Mouse (Mus musculus) MEL (cell line): Measurements from ENCODE around the gene Tbc1d8b. TPM values are rescaled to one million over a fixed set of nuclear protein-coding genes. Genes with fewer than 3 reads are reported as not detected.
A peak's percentile ranks its signal among the peaks of the same experiment; 100 is the strongest.

ENCODE experiments used
- DNase-seq: peaks from one replicate; pipeline ENCODE4 v3.0.0; 2011; ENCODE audit warnings: low read depth, low spot score
- H3K27ac ChIP-seq: 2 replicates; pipeline ENCODE4 v1.5.1; 2012; ENCODE audit warnings: low read depth, mild to moderate bottlenecking, control low read depth, low read length, moderate library complexity; ENCODE audit not compliant: control insufficient read depth
- H3K27me3 ChIP-seq, 2 experiments: fragments of 150-350 bp in 1 of 2; sonication (generic) in 1 of 2; 2 replicates each; pipeline ENCODE4 v1.6.1; 2012; ENCODE audit warnings: low read length in 2 of 2, mild to moderate bottlenecking in 2 of 2, improper control_type of control experiment in 1 of 2, moderate library complexity in 1 of 2; ENCODE audit not compliant: insufficient read depth in 2 of 2, control insufficient read depth in 1 of 2
- H3K36me3 ChIP-seq, 2 experiments: 2 replicates each; pipeline ENCODE4 v1.6.1; 2012 to 2014; ENCODE audit warnings: low read length in 2 of 2, improper control_type of control experiment in 1 of 2, inconsistent platforms in 1 of 2, mild to moderate bottlenecking in 1 of 2; ENCODE audit not compliant: insufficient read depth in 2 of 2, control insufficient read depth in 1 of 2
- H3K4me1 ChIP-seq, 2 experiments: fragments of 150-350 bp in 1 of 2; sonication (generic) in 1 of 2; 2 replicates each; pipeline ENCODE4 v1.6.1; 2012; ENCODE audit warnings: low read length in 2 of 2, improper control_type of control experiment in 1 of 2, mild to moderate bottlenecking in 1 of 2; ENCODE audit not compliant: insufficient read depth in 2 of 2, control insufficient read depth in 1 of 2
- H3K4me3 ChIP-seq, 2 experiments: fragments of 150-350 bp in 1 of 2; sonication (generic) in 1 of 2; 2 replicates each; pipeline ENCODE4 v1.5.1; 2012; ENCODE audit warnings: low read depth in 2 of 2, low read length in 2 of 2, mild to moderate bottlenecking in 2 of 2, moderate library complexity in 2 of 2, control low read depth in 1 of 2, improper control_type of control experiment in 1 of 2; ENCODE audit not compliant: control insufficient read depth in 1 of 2, insufficient read depth in 1 of 2
- H3K79me2 ChIP-seq: 2 replicates; pipeline ENCODE4 v1.6.1; 2012; ENCODE audit warnings: mild to moderate bottlenecking, low read length, moderate library complexity; ENCODE audit not compliant: control insufficient read depth, poor library complexity, insufficient read depth
- H3K9ac ChIP-seq: 2 replicates; pipeline ENCODE4 v1.6.1; 2012; ENCODE audit warnings: low read depth, mild to moderate bottlenecking, control low read depth, low read length, moderate library complexity; ENCODE audit not compliant: control insufficient read depth, poor library complexity, severe bottlenecking
- H3K9me3 ChIP-seq: fragments of 150-350 bp; sonication (generic); replicated peaks from 2 replicates; pipeline ENCODE4 v1.6.1; 2012; ENCODE audit warnings: mild to moderate bottlenecking, low read length, improper control_type of control experiment, moderate library complexity; ENCODE audit not compliant: insufficient read depth
- BHLHE40 ChIP-seq: IDR thresholded peaks from 2 replicates; pipeline ENCODE4 v1.6.1; 2012; ENCODE audit warnings: low read depth, mild to moderate bottlenecking, inconsistent platforms, low read length, improper control_type of control experiment, borderline replicate concordance
- CTCF ChIP-seq, 3 experiments: IDR thresholded peaks in 2 of 3; conservative IDR thresholded peaks in 1 of 3; 2 replicates each; pipeline ENCODE4 v1.5.1; 2011 to 2012; ENCODE audit warnings: low read length in 3 of 3, low read depth in 2 of 3, mild to moderate bottlenecking in 2 of 3, improper control_type of control experiment in 1 of 3, inconsistent platforms in 1 of 3, mixed read lengths in 1 of 3, moderate library complexity in 1 of 3; ENCODE audit not compliant: control insufficient read depth in 1 of 3, insufficient read depth in 1 of 3, poor library complexity in 1 of 3, severe bottlenecking in 1 of 3
- E2F4 ChIP-seq: IDR thresholded peaks from 2 replicates; pipeline ENCODE4 v1.6.1; 2011; ENCODE audit warnings: low read depth, low read length, improper control_type of control experiment, borderline replicate concordance
- EP300 ChIP-seq, 2 experiments: IDR thresholded peaks; 2 replicates each; pipeline ENCODE4 v1.6.1; 2011; ENCODE audit warnings: improper control_type of control experiment in 2 of 2, low read length in 2 of 2, low read depth in 1 of 2, mild to moderate bottlenecking in 1 of 2
- ETS1 ChIP-seq: IDR thresholded peaks from 2 replicates; pipeline ENCODE4 v1.6.1; 2012; ENCODE audit warnings: low read depth, mild to moderate bottlenecking, inconsistent platforms, low read length, improper control_type of control experiment, moderate library complexity
- GABPA ChIP-seq: IDR thresholded peaks from 2 replicates; pipeline ENCODE4 v1.6.1; 2012; ENCODE audit warnings: low read depth, mild to moderate bottlenecking, inconsistent platforms, low read length, improper control_type of control experiment, moderate library complexity
- GATA1 ChIP-seq: IDR thresholded peaks from 2 replicates; pipeline ENCODE4 v1.6.1; 2011; ENCODE audit warnings: low read depth, low read length, improper control_type of control experiment
- HCFC1 ChIP-seq: IDR thresholded peaks from 2 replicates; pipeline ENCODE4 v1.6.1; 2012; ENCODE audit warnings: low read depth, mild to moderate bottlenecking, inconsistent platforms, low read length, improper control_type of control experiment, moderate library complexity
- MAFK ChIP-seq: IDR thresholded peaks from 2 replicates; pipeline ENCODE4 v1.6.1; 2011; ENCODE audit warnings: low read depth, mild to moderate bottlenecking, low read length, improper control_type of control experiment, borderline replicate concordance
- MEF2A ChIP-seq: IDR thresholded peaks from 2 replicates; pipeline ENCODE4 v1.6.1; 2014; ENCODE audit warnings: low read depth, mild to moderate bottlenecking, inconsistent platforms, low read length, improper control_type of control experiment; ENCODE audit not compliant: poor library complexity, insufficient replicate concordance, severe bottlenecking; ENCODE audit errors: extremely low read depth
- MXI1 ChIP-seq: IDR thresholded peaks from 2 replicates; pipeline ENCODE4 v1.6.1; 2011; ENCODE audit warnings: mild to moderate bottlenecking, low read depth, low read length, improper control_type of control experiment
- POLR2AphosphoS5 ChIP-seq: IDR thresholded peaks from 2 replicates; pipeline ENCODE4 v1.6.1; 2012; ENCODE audit warnings: low read depth, borderline replicate concordance, mild to moderate bottlenecking, inconsistent platforms, low read length, moderate library complexity, mixed read lengths
- RAD21 ChIP-seq: IDR thresholded peaks from 2 replicates; pipeline ENCODE4 v1.6.1; 2011; ENCODE audit warnings: mild to moderate bottlenecking, low read depth, low read length, improper control_type of control experiment
- RCOR1 ChIP-seq: IDR thresholded peaks from 2 replicates; pipeline ENCODE4 v1.6.1; 2012; ENCODE audit warnings: low read depth, mild to moderate bottlenecking, inconsistent platforms, low read length, improper control_type of control experiment
- SMC3 ChIP-seq: IDR thresholded peaks from 2 replicates; pipeline ENCODE4 v1.6.1; 2011; ENCODE audit warnings: low read depth, low read length, improper control_type of control experiment
- TAL1 ChIP-seq: IDR thresholded peaks from 2 replicates; pipeline ENCODE4 v1.6.1; 2012; ENCODE audit warnings: mild to moderate bottlenecking, inconsistent platforms, low read length, moderate library complexity, mixed read lengths
- TCF12 ChIP-seq: IDR thresholded peaks from 2 replicates; pipeline ENCODE4 v1.6.1; 2014; ENCODE audit warnings: low read depth, mild to moderate bottlenecking, inconsistent platforms, low read length, improper control_type of control experiment, moderate library complexity
- polyA plus RNA-seq, 2 experiments: library from polyadenylated mRNA; stranded (reverse) in 1 of 2; unstranded in 1 of 2; fragments of >175 nt in 1 of 2; fragments of >200 nt in 1 of 2; gene quantifications; 2 replicates each; pipeline versions ENCODE4 v1.2.1 to v1.2.4; 2012; ENCODE audit warnings: low replicate concordance in 2 of 2, low read depth in 1 of 2; ENCODE audit not compliant: insufficient read length in 2 of 2, insufficient read depth in 1 of 2, missing spikeins in 1 of 2
- total RNA-seq: library from RNA; depleted of rRNA; stranded (reverse); fragments of 300-350 nt; gene quantifications from 2 replicates; pipeline ENCODE4 v1.2.3, GENCODE M21; 2012

The Tbc1d8b gene
- total and polyA plus RNA-seq, 3 experiments = 5.2 to 6.2 TPM; not detected in 1

DNA sequence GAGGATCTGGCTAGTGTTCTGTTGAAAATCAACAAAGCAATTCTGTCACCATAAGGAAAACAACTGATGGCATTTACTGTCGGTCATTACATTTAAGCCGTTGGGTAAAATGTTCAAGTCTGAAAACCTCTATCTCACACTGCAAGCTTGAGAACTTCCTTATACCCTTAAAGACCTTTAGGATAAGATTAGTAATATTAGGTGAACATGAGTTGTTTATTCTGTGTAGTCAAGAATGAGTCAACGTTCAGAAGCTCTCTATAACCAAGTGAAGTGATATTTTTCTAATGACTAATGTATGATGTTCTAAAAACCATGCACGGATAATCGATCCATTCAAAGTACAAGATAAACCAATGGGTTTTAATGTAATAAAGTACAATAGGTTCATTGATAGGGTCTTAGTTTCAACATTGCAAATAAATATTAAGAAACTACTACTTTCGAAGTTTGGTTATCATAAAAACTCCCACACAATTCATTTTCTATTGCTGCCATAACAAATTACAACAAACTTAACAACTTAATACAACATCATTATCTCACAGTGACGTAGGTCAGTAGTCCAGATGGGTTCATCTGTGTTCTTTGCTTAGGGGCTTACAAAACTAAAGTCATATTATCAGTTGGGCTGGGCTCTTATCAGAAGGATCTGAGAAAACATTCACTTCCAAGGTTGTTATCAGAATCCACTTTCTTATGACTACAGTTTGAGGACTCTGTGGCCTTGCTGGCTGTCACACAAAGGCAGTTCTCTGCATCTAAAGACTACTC lies 109.5 kb downstream of the Tbc1d8b start:
- H3K9me3 ChIP-seq = no peaks in the 10 kb centered on the region
- peak overlapping the region; percentile 84 for H3K27ac ChIP-seq
- peak overlapping the region; percentile 26 to 30; a peak in 3 of 4 replicates for H3K4me3 ChIP-seq
- H3K36me3 ChIP-seq = peaks cover 0 to 32% of the 10 kb centered on the region in 2 experiments; a peak in 2 of 4 replicates
- no peaks in the 10 kb centered on the region for H3K79me2 ChIP-seq
- H3K27me3 ChIP-seq = no peaks in the 10 kb centered on the region
- H3K4me1 ChIP-seq = peaks cover 13 to 37% of the 10 kb centered on the region in 2 experiments
- DNase-seq = peak; percentile 72
- H3K9ac ChIP-seq = peak overlapping the region; percentile 40
- TF ChIP-seq CTCF (IDR thresholded peaks at IDR 0.05 in 2 of 3, conservative IDR thresholded peaks at IDR 0.05 in 1 of 3; ENCODE audit: control insufficient read depth in 1 of 3, insufficient read depth in 1 of 3, low read depth in 2 of 3, low read length in 3 of 3, poor library complexity in 1 of 3, severe bottlenecking in 1 of 3) = no peak
- TF ChIP-seq ETS1 = peak; percentile 36; the same call in 1 of the 2 replicates
- peak; percentile 73 to 84 for TF ChIP-seq EP300 (IDR thresholded peaks at IDR 0.05; ENCODE audit: low read depth in 1 of 2, low read length in 2 of 2)
- peak; percentile 76 for TF ChIP-seq GATA1
- TF ChIP-seq TAL1 = peak; percentile 59
- peak; percentile 56 for TF ChIP-seq TCF12
- TF ChIP-seq MEF2A = no peak
- no peak for TF ChIP-seq RAD21

GRCm38 (mm10) chrX:139796037-139796436 lies 111.2 kb downstream of the Tbc1d8b start:
- no peaks in the 10 kb centered on the region for H3K79me2 ChIP-seq
- no peak overlapping the region for H3K27ac ChIP-seq
- H3K9ac ChIP-seq = no peak overlapping the region
- peaks cover 0 to 27% of the 10 kb centered on the region in 2 experiments; a peak in 2 of 4 replicates for H3K36me3 ChIP-seq
- TF ChIP-seq TAL1 = peak; percentile 18; the same call in 1 of the 2 replicates
- TF ChIP-seq MEF2A = no peak
- no peak for TF ChIP-seq GABPA
- peak; percentile 32; the same call in 1 of the 2 replicates for TF ChIP-seq TCF12
- TF ChIP-seq HCFC1 = 0 out of 2 replicates have a peak, but pooled peaks have one; percentile 29
- no peak for TF ChIP-seq MAFK
- TF ChIP-seq SMC3 = no peak
- TF ChIP-seq GATA1 = peak; percentile 65
- no peak for TF ChIP-seq MXI1
- 0 out of 2 replicates have a peak, but pooled peaks have one; percentile 13 for TF ChIP-seq BHLHE40
- TF ChIP-seq RCOR1 = peak; percentile 86
- no peak for TF ChIP-seq E2F4
- TF ChIP-seq EP300 (IDR thresholded peaks at IDR 0.05; ENCODE audit: low read depth in 1 of 2, low read length in 2 of 2) = peak; percentile 30 to 65; a peak in 3 of 4 replicates
- TF ChIP-seq POLR2AphosphoS5 = no peak
- no peaks in the 10 kb centered on the region for H3K27me3 ChIP-seq
- peak; percentile 68 for DNase-seq
- H3K4me1 ChIP-seq = peaks cover 9 to 32% of the 10 kb centered on the region in 2 experiments
- no peak overlapping the region for H3K4me3 ChIP-seq
- H3K9me3 ChIP-seq = no peaks in the 10 kb centered on the region
